Mouse (Mus musculus): ENCODE measurements around the gene Ewsr1. TPM values are rescaled to one million over a fixed set of nuclear protein-coding genes. Genes with fewer than 3 reads are reported as not detected.

The Ewsr1 gene
- polyA plus RNA-seq, 1 experiment from 2014 or later: 467 TPM

DNA sequence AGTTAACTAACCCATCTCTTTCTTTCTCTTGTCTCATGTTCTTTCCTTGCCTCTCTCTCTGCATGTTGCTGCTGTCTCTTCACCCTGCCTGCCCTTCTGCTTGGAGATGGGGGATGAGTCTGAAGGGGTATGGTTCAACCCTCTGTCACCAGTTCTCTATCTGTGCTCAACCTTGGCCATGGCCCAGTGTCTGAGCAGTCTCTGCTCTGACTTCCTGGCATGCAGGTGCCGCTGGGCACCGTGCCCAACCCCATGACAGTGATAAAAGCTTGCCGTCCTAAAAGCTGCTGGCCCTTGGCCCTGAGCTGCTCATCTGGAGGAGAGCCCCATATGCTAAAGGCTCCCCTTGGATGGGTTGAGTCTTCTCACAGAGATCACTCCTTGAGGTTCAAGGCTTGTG is 65.9 kb downstream of the Ewsr1 start:
- ATAC-seq (ENCODE audit: insufficient number of reproducible peaks, insufficient read depth, low FRiP score, low read depth): no peak
- Histone ChIP-seq H3K27ac (ENCODE audit: low read length) (no peak overlapping the region), H3K4me1 (ENCODE audit: control insufficient read depth, insufficient read depth, low read length) (no peaks in the 10 kb centered on the region), H3K9me3 (ENCODE audit: control insufficient read depth, low read depth, low read length) (no peaks in the 10 kb centered on the region), H3K9ac (replicated peaks; ENCODE audit: low read depth, low read length) (no peak overlapping the region), H3K4me3 (ENCODE audit: low read depth, low read length) (no peak overlapping the region), H3K36me3 (ENCODE audit: control insufficient read depth, insufficient read depth, low read length) (peaks cover 54% of the 10 kb centered on the region), H3K27me3 (ENCODE audit: control insufficient read depth, insufficient read depth, low read length) (no peaks in the 10 kb centered on the region), H3K4me2 (replicated peaks; ENCODE audit: low read depth, low read length) (no peak overlapping the region)
- 90% methylated on average over 3 of the region's 3 CpGs for WGBS

- Histone ChIP-seq H3K4me2 (replicated peaks; ENCODE audit: low read depth, low read length) (no peak overlapping the region), H3K27ac (ENCODE audit: low read length) (no peak overlapping the region), H3K9ac (replicated peaks; ENCODE audit: low read depth, low read length) (no peak overlapping the region), H3K27me3 (ENCODE audit: control insufficient read depth, insufficient read depth, low read length) (no peaks in the 10 kb centered on the region), H3K4me3 (ENCODE audit: low read depth, low read length) (no peak overlapping the region), H3K9me3 (ENCODE audit: control insufficient read depth, low read depth, low read length) (no peaks in the 10 kb centered on the region), H3K36me3 (ENCODE audit: control insufficient read depth, insufficient read depth, low read length) (peaks cover 49% of the 10 kb centered on the region), H3K4me1 (ENCODE audit: control insufficient read depth, insufficient read depth, low read length) (no peaks in the 10 kb centered on the region)
- no peak for ATAC-seq (ENCODE audit: insufficient number of reproducible peaks, insufficient read depth, low FRiP score, low read depth)
- 89% methylated on average over 10 of the region's 10 CpGs for WGBS
Measured at GRCm38 (mm10) chr11:5032706-5033105, 66.4 kb downstream of the Ewsr1 start.

- no peak overlapping the region for H3K4me3 ChIP-seq (ENCODE audit: low read depth, low read length)
- ATAC-seq (ENCODE audit: insufficient number of reproducible peaks, insufficient read depth, low FRiP score, low read depth): no peak
- no peaks in the 10 kb centered on the region for H3K4me1 ChIP-seq (ENCODE audit: control insufficient read depth, insufficient read depth, low read length)
- WGBS: 95% methylated on average over 7 of the region's 7 CpGs
- H3K9ac ChIP-seq (replicated peaks; ENCODE audit: low read depth, low read length): no peak overlapping the region
- H3K4me2 ChIP-seq (replicated peaks; ENCODE audit: low read depth, low read length): no peak overlapping the region
- peaks cover 50% of the 10 kb centered on the region for H3K36me3 ChIP-seq (ENCODE audit: control insufficient read depth, insufficient read depth, low read length)
- H3K9me3 ChIP-seq (ENCODE audit: control insufficient read depth, low read depth, low read length): no peaks in the 10 kb centered on the region
- no peaks in the 10 kb centered on the region for H3K27me3 ChIP-seq (ENCODE audit: control insufficient read depth, insufficient read depth, low read length)
- no peak overlapping the region for H3K27ac ChIP-seq (ENCODE audit: low read length)
Measured at GRCm38 (mm10) chr11:5028228-5028627, 70.8 kb downstream of the Ewsr1 start.

DNA sequence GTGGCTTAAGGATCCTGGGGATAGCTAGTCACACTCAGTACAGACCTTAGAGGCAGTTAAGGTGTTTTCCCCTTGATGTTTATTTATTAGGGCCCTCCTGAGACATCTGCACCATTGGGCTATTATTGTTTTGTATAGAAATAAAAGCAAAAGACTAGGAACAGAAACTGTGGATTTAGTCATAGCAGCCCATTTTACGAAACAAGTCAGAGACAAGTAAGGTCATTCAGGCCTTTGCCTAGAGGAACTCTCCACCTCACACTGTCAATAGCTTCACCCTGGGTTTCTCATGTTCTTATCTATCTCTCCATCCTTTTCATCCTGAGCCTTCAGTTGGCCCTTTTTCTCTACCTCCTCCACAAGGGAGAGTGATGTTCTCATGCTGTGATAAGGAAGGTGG is 74.0 kb downstream of the Ewsr1 start:
- no peak overlapping the region for H3K9ac ChIP-seq (replicated peaks; ENCODE audit: low read depth, low read length)
- no peaks in the 10 kb centered on the region for H3K9me3 ChIP-seq (ENCODE audit: control insufficient read depth, low read depth, low read length)
- no peak overlapping the region for H3K4me2 ChIP-seq (replicated peaks; ENCODE audit: low read depth, low read length)
- ATAC-seq (ENCODE audit: insufficient number of reproducible peaks, insufficient read depth, low FRiP score, low read depth): no peak
- H3K27ac ChIP-seq (ENCODE audit: low read length): no peak overlapping the region
- no peaks in the 10 kb centered on the region for H3K27me3 ChIP-seq (ENCODE audit: control insufficient read depth, insufficient read depth, low read length)
- peaks cover 41% of the 10 kb centered on the region for H3K36me3 ChIP-seq (ENCODE audit: control insufficient read depth, insufficient read depth, low read length)
- H3K4me1 ChIP-seq (ENCODE audit: control insufficient read depth, insufficient read depth, low read length): no peaks in the 10 kb centered on the region
- no peak overlapping the region for H3K4me3 ChIP-seq (ENCODE audit: low read depth, low read length)
- WGBS: 100% methylated on average over 1 of the region's 1 CpGs

Small RNAs within 50 kb of the gene (microRNA-seq; reads per million reads assigned to microRNA genes)
- gene Gm47296: not detected

Other genes with a start within 250 kb of the Ewsr1 start
- 31.9 and 41.8 TPM in 2 replicates for gene Nf2, start 249.7 kb downstream of the Ewsr1 start, polyA plus RNA-seq (2014; fragmentation: Nextera tagmentation; extraction: Ambion mirVana)
- 58.0 and 62.4 TPM in 2 replicates for gene Nipsnap1, start 225.3 kb downstream of the Ewsr1 start, polyA plus RNA-seq (2014; fragmentation: Nextera tagmentation; extraction: Ambion mirVana)
- 38.1 and 40.1 TPM in 2 replicates for gene Thoc5, start 203.9 kb downstream of the Ewsr1 start, polyA plus RNA-seq (2014; fragmentation: Nextera tagmentation; extraction: Ambion mirVana)
- 0.78 and 0.88 TPM in 2 replicates for gene Nefh, start 151.2 kb downstream of the Ewsr1 start, polyA plus RNA-seq (2014; fragmentation: Nextera tagmentation; extraction: Ambion mirVana)
- gene Ap1b1, start 112.4 kb downstream of the Ewsr1 start, polyA plus RNA-seq (2014; fragmentation: Nextera tagmentation; extraction: Ambion mirVana): 53.8 and 54.2 TPM in 2 replicates
- 1.2 and 1.3 TPM in 2 replicates for gene Rasl10a, start 41.1 kb downstream of the Ewsr1 start, polyA plus RNA-seq (2014; fragmentation: Nextera tagmentation; extraction: Ambion mirVana)
- gene Gas2l1, start 33.9 kb downstream of the Ewsr1 start, polyA plus RNA-seq (2014; fragmentation: Nextera tagmentation; extraction: Ambion mirVana): 22.9 and 27.9 TPM in 2 replicates
- 29.7 and 31.2 TPM in 2 replicates for gene Rhbdd3, start 340 bp downstream of the Ewsr1 start, polyA plus RNA-seq (2014; fragmentation: Nextera tagmentation; extraction: Ambion mirVana)
- gene Emid1, start 53.0 kb upstream of the Ewsr1 start, polyA plus RNA-seq (2014; fragmentation: Nextera tagmentation; extraction: Ambion mirVana): 45.9 and 56.9 TPM in 2 replicates
- gene Kremen1, start 162.3 kb upstream of the Ewsr1 start, polyA plus RNA-seq (2014; fragmentation: Nextera tagmentation; extraction: Ambion mirVana): 16.1 and 17.4 TPM in 2 replicates